Mouse (Mus musculus) activated CD4-positive, CD25-positive, alpha-beta regulatory T cell, adult 4 months (primary cell): ENCODE measurements at regions not wholly inside any gene's neighbourhood (a gene's known extent, or its start where the extent isn't known, plus 50 kb on each side); places are given as distances from the start of the nearest gene placed in this dataset.

ENCODE experiments used
- ATAC-seq: one replicate; pipeline ENCODE4 v1.8.0; 2017

GRCm38 (mm10) chr12:79939436-79939835 lies 173.4 kb downstream of the Zfp36l1 start:
- ATAC-seq: no peak

- ATAC-seq: no peak
Observed at GRCm38 (mm10) chr12:79937876-79938275, 174.9 kb downstream of the Zfp36l1 start.

- no peak for ATAC-seq
Observed at GRCm38 (mm10) chr12:79936698-79937097, 176.1 kb downstream of the Zfp36l1 start.

- ATAC-seq: no peak
Observed at GRCm38 (mm10) chr12:79934091-79934490, 178.7 kb downstream of the Zfp36l1 start.

GRCm38 (mm10) chr12:79932905-79933304 lies 179.9 kb downstream of the Zfp36l1 start:
- no peak for ATAC-seq

- ATAC-seq: no peak
Observed at GRCm38 (mm10) chr12:79931455-79931854, 181.4 kb downstream of the Zfp36l1 start.

- no peak for ATAC-seq
Observed at GRCm38 (mm10) chr12:79929846-79930245, 183.0 kb downstream of the Zfp36l1 start.

GRCm38 (mm10) chr12:79928739-79929380 lies 184.0 kb downstream of the Zfp36l1 start:
- ATAC-seq: no peak

GRCm38 (mm10) chr12:79928298-79928697 lies 184.5 kb downstream of the Zfp36l1 start:
- no peak for ATAC-seq

GRCm38 (mm10) chr12:79925704-79926588 lies 186.9 kb downstream of the Zfp36l1 start:
- ATAC-seq: no peak

GRCm38 (mm10) chr12:79924921-79925703 lies 187.7 kb downstream of the Zfp36l1 start:
- ATAC-seq: peak; percentile 61

GRCm38 (mm10) chr12:79923811-79924210 lies 189.0 kb downstream of the Zfp36l1 start:
- ATAC-seq: no peak

- ATAC-seq: no peak
Observed at GRCm38 (mm10) chr12:79921786-79922185, 191.0 kb downstream of the Zfp36l1 start.

GRCm38 (mm10) chr12:79918983-79919382 lies 193.8 kb downstream of the Zfp36l1 start:
- no peak for ATAC-seq

- ATAC-seq: no peak
Observed at GRCm38 (mm10) chr12:79917634-79918289, 195.1 kb downstream of the Zfp36l1 start.

- ATAC-seq: no peak
Observed at GRCm38 (mm10) chr12:79916896-79917633, 195.7 kb downstream of the Zfp36l1 start.

GRCm38 (mm10) chr12:79913898-79914297 lies 198.9 kb downstream of the Zfp36l1 start:
- ATAC-seq: no peak

- no peak for ATAC-seq
Observed at GRCm38 (mm10) chr12:79912281-79913063, 200.3 kb downstream of the Zfp36l1 start.

GRCm38 (mm10) chr12:79910884-79911759 lies 201.7 kb downstream of the Zfp36l1 start:
- ATAC-seq: no peak

GRCm38 (mm10) chr12:79907583-79907982 lies 205.2 kb downstream of the Zfp36l1 start:
- no peak for ATAC-seq
